Mouse (Mus musculus) midbrain, embryonic 11.5 days (tissue): ENCODE results near the gene Ranbp3l. TPM values are rescaled to one million over a fixed set of nuclear protein-coding genes. Genes with fewer than 3 reads are reported as not detected.

Experiments used
- ATAC-seq: fragments of 200-750 bp; cut with Nextera tagmentation; 2 replicates; pipeline ENCODE4 v1.8.0; 2017; ENCODE audit warnings: moderate TSS enrichment, moderate library complexity; ENCODE audit not compliant: low FRiP score
- DNase-seq: peaks from one replicate; pipeline ENCODE4 v3.0.0; 2015; ENCODE audit warnings: low spot score; ENCODE audit errors: missing footprints
- H3K27ac ChIP-seq: fragments of 300-500 bp; sonication (generic); 2 replicates; pipeline ENCODE4 v1.5.1; 2014; ENCODE audit warnings: low read depth, low read length
- H3K27me3 ChIP-seq: fragments of 300-500 bp; sonication (generic); 2 replicates; pipeline ENCODE4 v1.6.1; 2014; ENCODE audit warnings: mild to moderate bottlenecking, low read length, moderate library complexity, mixed read lengths; ENCODE audit not compliant: control insufficient read depth, insufficient read depth
- H3K36me3 ChIP-seq: fragments of 300-500 bp; sonication (generic); 2 replicates; pipeline ENCODE4 v1.6.1; 2014; ENCODE audit warnings: mild to moderate bottlenecking, low read length, moderate library complexity, mixed read lengths; ENCODE audit not compliant: control insufficient read depth, insufficient read depth
- H3K4me1 ChIP-seq: fragments of 300-500 bp; sonication (generic); 2 replicates; pipeline ENCODE4 v1.6.1; 2014; ENCODE audit warnings: low read length; ENCODE audit not compliant: control insufficient read depth, insufficient read depth
- H3K4me2 ChIP-seq: fragments of 300-500 bp; sonication (generic); 2 replicates; pipeline ENCODE4 v1.6.1; 2014; ENCODE audit warnings: mild to moderate bottlenecking, moderate library complexity
- H3K4me3 ChIP-seq: fragments of 300-500 bp; sonication (generic); 2 replicates; pipeline ENCODE4 v1.5.1; 2014; ENCODE audit warnings: low read depth, low read length
- H3K9ac ChIP-seq: fragments of 300-500 bp; sonication (generic); 2 replicates; pipeline ENCODE4 v1.6.1; 2014; ENCODE audit warnings: low read length
- H3K9me3 ChIP-seq: fragments of 300-500 bp; sonication (generic); 2 replicates; pipeline ENCODE4 v1.6.1; 2016; ENCODE audit warnings: low read length; ENCODE audit not compliant: control insufficient read depth
- WGBS: fragments of 180-500 bp; shearing (Covaris S2); extraction: QIAGEN DNeasy Blood & Tissue Kit; methylation state at CpG from one replicate; pipeline ENCODE4 v1.1.7; 2014; 5-methylcytosine and 5-hydroxymethylcytosine counted together
- polyA plus RNA-seq: library from polyadenylated mRNA; unstranded; fragments of >200 nt; fragmentation: Nextera tagmentation; extraction: Ambion mirVana; gene quantifications from 2 replicates; pipeline ENCODE4 v1.2.1, GENCODE M21; 2014

Ranbp3l gene
- polyA plus RNA-seq, 1 experiment from 2014 or later: 3.3 TPM

DNA sequence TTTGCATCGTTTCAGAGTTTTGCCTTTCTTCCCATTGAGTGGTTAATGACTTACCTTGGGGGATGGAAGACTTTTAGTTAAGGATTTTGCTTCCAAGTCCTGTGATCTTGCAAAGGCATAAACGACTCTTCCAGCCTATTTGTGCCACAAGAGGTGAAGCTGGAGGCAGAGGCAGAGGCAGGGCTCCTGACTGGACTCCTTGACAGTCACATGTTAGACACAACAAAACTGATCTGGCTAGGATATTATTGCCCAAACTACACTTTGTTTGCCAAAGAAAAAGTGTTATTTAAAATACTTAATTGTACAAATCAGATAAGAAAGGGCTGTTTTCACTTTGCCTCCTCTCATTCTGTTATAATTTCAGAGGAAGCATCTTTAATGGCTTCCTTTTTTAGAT lies 106.4 kb downstream of the Ranbp3l start:
- no peak for DNase-seq
- no peaks in the 10 kb centered on the region for H3K36me3 ChIP-seq
- H3K27me3 ChIP-seq: no peaks in the 10 kb centered on the region
- H3K9me3 ChIP-seq: no peaks in the 10 kb centered on the region
- H3K9ac ChIP-seq: no peak overlapping the region
- no peak overlapping the region for H3K4me3 ChIP-seq
- no peak overlapping the region for H3K27ac ChIP-seq
- H3K4me1 ChIP-seq: peaks cover 37% of the 10 kb centered on the region
- 47% methylated on average over 2 of the region's 2 CpGs for WGBS
- no peak overlapping the region for H3K4me2 ChIP-seq
- no peak for ATAC-seq

DNA sequence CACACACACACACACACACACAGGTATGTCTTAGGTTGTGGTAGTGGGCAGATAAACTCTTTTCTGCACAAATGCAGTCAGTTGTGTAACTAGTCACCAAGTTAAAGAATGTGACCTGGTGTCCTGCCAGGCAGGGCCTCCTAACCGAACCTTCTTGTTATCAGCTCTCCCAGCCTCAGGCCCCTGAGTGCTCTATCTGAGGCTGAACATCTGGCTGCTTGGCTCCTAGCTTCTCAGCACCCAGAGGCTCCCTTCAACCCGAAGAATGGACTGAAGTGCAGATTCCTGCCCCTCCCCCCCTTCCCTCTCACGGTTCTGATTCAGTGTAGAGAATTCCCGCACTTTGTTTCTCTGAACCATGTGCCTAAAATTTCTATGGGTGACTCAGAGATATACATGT lies 106.9 kb downstream of the Ranbp3l start:
- Histone ChIP-seq H3K36me3 (no peaks in the 10 kb centered on the region), H3K9me3 (no peaks in the 10 kb centered on the region), H3K27ac (no peak overlapping the region), H3K4me3 (no peak overlapping the region), H3K9ac (no peak overlapping the region), H3K4me1 (peaks cover 39% of the 10 kb centered on the region), H3K4me2 (no peak overlapping the region), H3K27me3 (no peaks in the 10 kb centered on the region)
- 20% methylated on average over 4 of the region's 4 CpGs for WGBS
- no peak for ATAC-seq
- DNase-seq: no peak

DNA sequence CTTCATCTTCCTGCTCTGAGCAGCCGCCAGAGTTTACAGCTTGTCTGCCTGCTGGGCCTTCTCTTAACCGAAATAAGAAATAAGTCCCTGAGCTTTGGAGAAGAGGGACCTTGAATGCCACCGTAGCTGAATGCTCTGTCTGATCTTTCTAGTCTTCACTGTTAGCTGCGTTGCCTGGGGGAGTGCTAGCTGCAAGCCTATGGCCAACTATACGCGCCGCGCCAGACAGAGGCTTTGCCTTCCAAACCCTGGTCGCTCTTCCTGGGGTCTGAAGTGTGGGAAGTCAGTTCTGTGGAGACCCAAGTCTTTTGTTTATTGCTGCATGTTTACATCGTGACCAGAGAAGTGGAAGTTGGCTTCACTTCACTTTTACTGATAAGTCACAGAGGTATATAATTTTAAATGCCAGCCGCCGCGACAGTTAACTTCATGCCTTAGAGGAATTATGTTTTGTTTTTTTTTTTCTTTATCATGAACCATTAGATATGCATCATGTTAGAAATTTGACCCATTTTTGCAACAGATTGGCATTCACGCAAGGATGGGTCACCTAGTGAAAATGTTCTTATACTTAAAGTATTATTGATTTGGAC lies 108.0 kb downstream of the Ranbp3l start:
- Histone ChIP-seq H3K4me1 (peaks cover 32% of the 10 kb centered on the region), H3K4me2 (no peak overlapping the region), H3K9me3 (no peaks in the 10 kb centered on the region), H3K36me3 (no peaks in the 10 kb centered on the region), H3K27me3 (no peaks in the 10 kb centered on the region), H3K4me3 (no peak overlapping the region), H3K9ac (no peak overlapping the region), H3K27ac (no peak overlapping the region)
- no peak for ATAC-seq
- DNase-seq: no peak
- 75% methylated on average over 14 of the region's 14 CpGs for WGBS

DNA sequence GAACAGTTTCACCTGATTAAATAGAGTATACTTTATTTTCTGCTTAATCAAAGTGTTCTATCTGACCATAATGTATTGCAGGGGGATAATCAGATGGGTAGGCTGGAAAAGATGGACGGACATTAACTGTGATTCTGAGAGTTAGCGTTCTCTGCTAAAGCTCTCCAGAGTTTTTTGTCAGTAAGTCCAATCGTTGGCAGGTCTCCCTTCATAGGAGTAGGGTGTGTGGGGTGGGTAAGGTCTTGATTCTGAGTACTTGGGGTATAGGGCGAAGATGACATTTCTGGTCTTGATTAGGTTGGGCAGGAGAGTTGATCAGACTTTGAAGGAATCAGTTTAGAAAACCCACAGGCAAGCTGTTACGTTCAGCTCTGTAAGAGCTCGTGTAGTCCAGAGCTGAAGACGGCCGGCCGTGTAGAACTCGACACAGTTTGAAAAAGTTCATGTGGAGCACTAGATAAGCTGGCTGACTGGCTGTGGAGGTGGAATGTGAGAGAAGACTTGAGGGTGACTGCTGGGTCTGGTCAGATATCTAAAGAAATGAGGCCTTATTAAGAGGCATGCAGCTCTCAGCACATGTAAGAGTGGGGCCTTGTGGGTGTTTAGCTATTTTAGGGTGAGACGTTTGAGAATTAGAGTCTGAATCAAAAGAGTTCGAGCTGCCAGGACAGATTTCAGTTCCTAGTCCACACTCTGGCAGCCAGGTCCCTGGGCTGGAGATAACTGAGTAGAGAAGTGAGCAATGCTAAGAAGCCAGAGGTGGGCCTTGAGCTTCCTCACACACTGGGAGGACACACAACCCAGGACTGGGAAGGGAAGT lies 110.9 kb downstream of the Ranbp3l start:
- H3K27me3 ChIP-seq: no peaks in the 10 kb centered on the region
- DNase-seq (no peak), ATAC-seq (0 out of 2 replicates have a peak, but pooled peaks have one; percentile 26)
- peaks cover 15% of the 10 kb centered on the region for H3K4me1 ChIP-seq
- H3K9me3 ChIP-seq: no peaks in the 10 kb centered on the region
- WGBS: 77% methylated on average over 12 of the region's 12 CpGs
- H3K9ac ChIP-seq: no peak overlapping the region
- H3K4me3 ChIP-seq: no peak overlapping the region
- no peaks in the 10 kb centered on the region for H3K36me3 ChIP-seq
- H3K27ac ChIP-seq: no peak overlapping the region
- H3K4me2 ChIP-seq: no peak overlapping the region

DNA sequence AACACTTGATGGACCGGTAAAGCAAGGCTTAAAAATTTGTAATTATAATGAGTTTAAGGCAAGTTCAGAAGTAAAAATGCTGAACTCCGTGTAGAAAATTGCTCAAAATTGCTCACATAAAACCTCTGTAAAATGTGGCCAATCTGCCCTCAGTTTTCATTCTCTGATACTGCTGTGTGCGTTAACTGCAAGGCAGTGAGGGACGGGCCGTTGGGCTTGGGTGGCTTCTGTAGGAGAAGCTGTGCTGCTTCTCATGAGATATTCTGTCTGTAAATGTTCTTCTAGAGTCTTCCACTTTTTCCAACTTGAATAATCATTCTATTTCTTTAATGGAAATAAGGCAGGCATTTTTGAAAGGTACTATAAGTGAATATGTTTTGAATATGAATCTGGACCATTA lies 111.9 kb downstream of the Ranbp3l start:
- no peak overlapping the region for H3K4me3 ChIP-seq
- peaks cover 13% of the 10 kb centered on the region for H3K4me1 ChIP-seq
- H3K36me3 ChIP-seq: no peaks in the 10 kb centered on the region
- WGBS: 49% methylated on average over 5 of the region's 5 CpGs
- ATAC-seq (no peak), DNase-seq (no peak)
- no peak overlapping the region for H3K27ac ChIP-seq
- no peaks in the 10 kb centered on the region for H3K27me3 ChIP-seq
- H3K4me2 ChIP-seq: no peak overlapping the region
- no peak overlapping the region for H3K9ac ChIP-seq
- H3K9me3 ChIP-seq: no peaks in the 10 kb centered on the region

DNA sequence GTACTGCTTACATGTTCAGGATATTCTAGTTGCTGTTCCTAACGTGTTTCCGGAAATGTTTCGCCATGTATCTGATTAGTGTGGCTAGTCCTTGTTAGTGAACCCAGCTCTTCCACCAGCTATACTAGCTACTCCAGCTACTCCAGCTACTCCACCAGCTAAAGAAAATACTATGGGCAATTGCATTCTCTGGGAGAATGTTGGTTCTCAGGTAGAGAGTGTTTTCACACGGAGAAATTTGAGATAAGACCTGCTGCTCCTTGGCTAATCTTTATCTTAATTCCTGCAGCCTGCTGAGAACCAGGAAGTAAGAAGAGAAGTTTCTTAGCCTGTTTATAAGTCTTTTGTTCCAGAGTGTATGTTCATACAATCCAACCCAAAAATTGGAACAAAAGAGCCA lies 112.5 kb downstream of the Ranbp3l start:
- peaks cover 8% of the 10 kb centered on the region for H3K4me1 ChIP-seq
- ATAC-seq: no peak
- H3K27ac ChIP-seq: no peak overlapping the region
- H3K27me3 ChIP-seq: no peaks in the 10 kb centered on the region
- H3K4me3 ChIP-seq: no peak overlapping the region
- H3K4me2 ChIP-seq: no peak overlapping the region
- DNase-seq: no peak
- H3K9ac ChIP-seq: no peak overlapping the region
- WGBS: 59% methylated on average over 4 of the region's 4 CpGs
- H3K36me3 ChIP-seq: no peaks in the 10 kb centered on the region
- H3K9me3 ChIP-seq: no peaks in the 10 kb centered on the region

DNA sequence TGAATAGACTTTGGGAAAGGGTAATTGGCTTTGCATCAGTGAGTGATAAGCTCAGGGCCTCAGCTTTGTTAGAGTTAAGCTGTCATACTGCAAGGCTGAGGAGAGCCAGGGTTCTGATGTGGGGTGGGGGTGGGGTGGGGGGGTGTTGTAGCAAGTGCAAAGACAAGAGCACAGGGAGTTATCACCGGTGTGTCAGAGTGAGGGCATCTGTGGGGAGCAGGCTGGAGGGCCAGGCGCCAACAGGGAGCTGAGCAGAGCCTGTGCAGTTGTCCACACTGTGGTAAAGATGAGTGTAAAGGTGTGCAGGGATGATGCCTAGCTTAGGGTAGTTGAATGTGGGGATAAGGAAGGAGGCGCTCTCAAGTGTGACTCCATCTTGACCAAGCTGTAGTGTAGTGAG lies 113.5 kb downstream of the Ranbp3l start:
- Histone ChIP-seq H3K27me3 (no peaks in the 10 kb centered on the region), H3K36me3 (no peaks in the 10 kb centered on the region), H3K9ac (no peak overlapping the region), H3K27ac (no peak overlapping the region), H3K4me3 (no peak overlapping the region), H3K4me2 (no peak overlapping the region), H3K4me1 (peaks cover 8% of the 10 kb centered on the region), H3K9me3 (no peaks in the 10 kb centered on the region)
- no peak for DNase-seq
- ATAC-seq: no peak
- 77% methylated on average over 3 of the region's 3 CpGs for WGBS

DNA sequence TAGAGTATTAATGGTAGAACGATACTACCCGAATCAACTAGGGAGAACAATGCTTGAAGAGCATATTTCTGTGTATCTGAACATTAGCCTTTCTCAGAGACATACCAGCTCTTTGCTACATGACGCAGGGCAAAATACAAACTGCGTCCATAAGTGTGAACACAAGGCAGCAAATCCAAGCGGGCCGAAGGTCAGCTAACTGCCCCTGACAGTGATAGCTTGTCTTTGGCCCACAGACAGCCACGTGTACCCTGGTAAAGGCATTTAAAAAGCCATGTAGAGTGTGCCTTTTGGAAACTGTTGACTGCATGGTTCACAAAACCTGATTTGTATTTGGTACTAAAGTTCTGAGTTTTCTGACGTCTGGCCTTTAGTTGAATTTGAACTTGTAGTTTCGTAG lies 115.0 kb downstream of the Ranbp3l start:
- ATAC-seq (no peak), DNase-seq (no peak)
- Histone ChIP-seq H3K9ac (no peak overlapping the region), H3K4me3 (no peak overlapping the region), H3K27ac (no peak overlapping the region), H3K36me3 (no peaks in the 10 kb centered on the region), H3K4me1 (peaks cover 8% of the 10 kb centered on the region), H3K27me3 (no peaks in the 10 kb centered on the region), H3K9me3 (no peaks in the 10 kb centered on the region), H3K4me2 (no peak overlapping the region)
- WGBS: 91% methylated on average over 9 of the region's 9 CpGs

DNA sequence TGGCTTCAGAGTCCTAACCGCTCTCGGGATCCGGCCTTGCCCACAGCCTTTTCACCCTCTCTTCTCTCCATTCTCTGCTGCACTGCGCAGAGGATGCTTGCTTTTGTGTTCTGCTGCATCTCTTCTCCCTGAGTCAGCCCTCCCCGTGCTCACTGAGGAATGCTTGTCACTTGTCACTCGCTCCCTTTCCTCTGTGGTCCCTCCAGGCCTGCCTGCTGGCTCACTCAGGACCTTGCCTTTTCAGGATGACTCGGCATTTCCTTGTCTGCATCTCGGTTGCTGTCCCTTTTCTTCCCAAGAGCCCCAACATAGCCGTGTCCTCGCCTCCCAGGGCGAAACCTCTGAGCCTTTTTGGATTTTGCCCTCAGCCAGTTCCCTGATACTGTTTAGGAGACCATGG lies 119.1 kb downstream of the Ranbp3l start:
- DNase-seq: peak; percentile 85
- no peaks in the 10 kb centered on the region for H3K27me3 ChIP-seq
- H3K9me3 ChIP-seq: no peaks in the 10 kb centered on the region
- peak; percentile 72 for ATAC-seq
- H3K4me2 ChIP-seq: no peak overlapping the region
- no peak overlapping the region for H3K27ac ChIP-seq
- 54% methylated on average over 11 of the region's 11 CpGs for WGBS
- H3K36me3 ChIP-seq: no peaks in the 10 kb centered on the region
- H3K9ac ChIP-seq: no peak overlapping the region
- no peak overlapping the region for H3K4me3 ChIP-seq
- peaks cover 4% of the 10 kb centered on the region for H3K4me1 ChIP-seq
